Mouse (Mus musculus): ENCODE results near the gene Sh3d21.

The Sh3d21 gene

DNA sequence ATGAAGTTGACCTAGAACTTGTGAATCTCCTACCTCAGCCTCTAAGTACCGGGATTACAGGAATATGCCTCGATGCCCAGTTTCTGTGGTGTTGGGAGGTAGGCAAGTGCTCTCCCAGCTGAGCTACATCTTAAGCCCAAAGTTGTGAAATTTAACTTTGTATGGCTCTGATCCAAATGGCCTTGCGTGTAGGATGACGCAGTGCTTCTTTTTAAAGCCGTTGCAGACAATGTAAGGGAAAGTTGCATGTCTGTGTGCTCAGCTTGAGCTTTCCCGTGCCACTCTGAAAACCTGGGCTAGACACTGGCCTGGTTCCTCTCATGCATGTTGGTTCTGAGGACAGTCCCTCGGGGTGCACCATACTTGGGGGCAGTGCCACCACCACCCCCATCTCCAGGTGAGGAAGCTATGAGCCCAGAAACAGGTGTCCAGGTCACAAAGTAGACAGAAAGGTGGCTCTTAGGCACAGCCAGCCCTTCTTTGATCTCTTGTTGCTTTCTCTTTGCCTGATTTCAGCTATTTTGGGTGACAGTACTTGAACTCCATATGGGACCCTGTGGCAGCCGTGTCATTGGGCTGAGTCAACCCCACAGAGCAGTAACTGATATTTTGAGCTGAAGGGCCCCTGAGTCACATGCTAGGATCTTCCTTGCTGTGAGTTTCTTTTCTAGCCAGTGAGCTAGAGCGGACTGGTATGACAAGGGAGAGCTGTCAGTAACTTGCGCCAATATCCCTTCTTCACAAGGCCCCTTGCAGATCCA, 53.5 kb downstream of the Sh3d21 start:
- no peak for DNase-seq (ENCODE audit: low spot score)

DNA sequence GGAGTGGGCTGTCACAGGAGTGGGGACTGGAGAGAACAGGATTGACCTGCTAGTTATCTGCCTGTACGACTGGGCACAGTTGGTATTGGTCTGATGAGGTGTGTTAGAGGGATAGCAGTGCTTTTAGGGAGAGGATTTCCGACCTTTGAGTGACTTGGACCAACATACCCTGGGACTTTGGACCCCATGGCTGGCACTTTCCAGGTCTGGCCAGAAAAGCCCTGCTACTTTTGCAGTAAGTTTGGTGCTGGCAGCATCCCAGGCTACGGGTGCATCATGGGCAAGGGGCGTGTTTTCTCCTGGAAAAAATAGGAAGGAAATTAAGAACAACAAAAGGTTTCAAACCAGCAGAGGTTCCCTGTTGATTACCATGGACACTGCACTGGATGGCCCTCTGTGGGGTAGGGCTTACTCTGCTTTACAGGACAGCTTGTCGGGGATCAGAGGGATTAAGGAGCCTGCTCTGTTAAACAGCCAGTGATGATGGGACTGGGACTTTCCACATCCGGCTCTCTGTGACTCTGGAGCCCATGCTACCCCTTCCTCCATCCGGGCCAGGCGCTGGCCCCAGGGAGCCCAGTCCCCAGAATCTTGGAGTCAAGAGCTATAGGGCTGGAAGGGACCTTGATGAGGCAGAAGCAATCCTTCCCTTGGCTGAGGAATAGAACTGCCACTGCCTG, 55.1 kb downstream of the Sh3d21 start:
- DNase-seq (ENCODE audit: low spot score) = no peak

DNA sequence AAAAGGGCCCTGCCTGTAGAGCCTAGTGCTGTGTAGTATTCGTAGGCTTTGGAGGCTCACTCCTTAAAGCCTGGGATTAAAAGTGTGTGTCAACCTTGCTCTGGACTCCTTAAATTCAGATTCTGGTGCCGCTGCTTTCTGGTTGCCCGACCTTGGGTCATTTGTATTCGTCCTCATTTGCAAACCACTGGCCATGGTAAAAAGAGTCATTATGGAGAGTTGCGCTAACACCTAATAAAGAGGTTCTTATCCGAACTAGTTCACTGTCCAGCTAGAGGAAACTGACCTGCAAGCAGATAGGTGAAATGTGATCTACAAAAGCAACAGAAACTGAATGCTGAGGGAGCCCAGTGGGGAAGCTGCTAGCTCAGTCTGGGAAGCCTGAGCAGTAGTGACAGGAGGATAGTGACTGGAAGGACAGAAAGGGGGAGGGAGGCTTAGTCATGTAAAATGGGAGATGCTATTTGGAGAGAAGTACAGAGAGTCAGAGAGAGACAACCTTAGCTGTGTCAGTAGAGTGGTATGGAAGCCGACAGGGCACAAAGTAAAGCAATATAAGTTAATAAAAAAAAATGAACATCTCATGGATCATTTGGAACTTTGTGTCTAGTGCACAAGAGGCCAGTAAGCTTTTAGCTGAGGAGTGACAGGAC, 58.0 kb downstream of the Sh3d21 start:
- no peak for DNase-seq (ENCODE audit: low spot score)

DNA sequence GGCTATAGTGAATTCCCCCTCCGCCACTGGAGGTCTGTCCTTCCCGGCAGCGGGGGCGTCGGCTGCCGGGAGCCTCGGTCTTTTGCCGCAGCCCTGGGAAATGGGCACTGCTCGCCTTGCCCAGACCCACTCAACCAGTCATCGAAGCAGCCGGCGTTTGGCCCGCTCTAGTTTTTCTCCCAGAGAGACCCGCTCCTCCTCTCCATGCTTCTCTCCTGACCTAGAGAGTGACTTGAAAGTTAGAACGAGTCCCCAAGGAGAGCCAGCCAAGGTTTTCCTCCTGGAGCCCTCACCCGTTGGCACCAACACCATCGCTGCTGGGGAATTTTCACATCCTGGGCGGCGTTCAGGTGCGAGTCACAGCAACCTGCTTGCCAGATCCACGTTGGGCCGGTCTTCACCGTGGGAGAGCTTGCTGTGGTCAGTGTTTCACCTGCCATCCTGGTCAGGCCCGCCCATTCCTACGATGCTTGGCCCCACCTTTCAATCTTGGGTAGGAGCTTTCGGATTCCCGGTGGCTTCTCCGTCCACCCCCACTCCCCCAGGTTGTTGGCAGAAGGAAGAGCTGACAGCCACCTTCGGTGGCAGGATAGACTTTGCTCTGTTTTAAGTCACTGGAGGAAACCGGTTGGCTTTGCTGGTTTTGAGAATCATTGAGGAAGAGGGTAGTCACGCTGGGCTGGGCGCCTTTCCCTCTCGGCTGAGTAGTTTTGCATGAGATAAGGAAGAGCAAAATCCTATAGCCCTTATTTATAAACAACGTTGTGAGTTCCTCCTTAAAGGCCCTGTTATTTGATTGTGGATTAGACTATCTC, 58.8 kb downstream of the Sh3d21 start:
- peak; percentile 18 for DNase-seq (ENCODE audit: low spot score)

DNA sequence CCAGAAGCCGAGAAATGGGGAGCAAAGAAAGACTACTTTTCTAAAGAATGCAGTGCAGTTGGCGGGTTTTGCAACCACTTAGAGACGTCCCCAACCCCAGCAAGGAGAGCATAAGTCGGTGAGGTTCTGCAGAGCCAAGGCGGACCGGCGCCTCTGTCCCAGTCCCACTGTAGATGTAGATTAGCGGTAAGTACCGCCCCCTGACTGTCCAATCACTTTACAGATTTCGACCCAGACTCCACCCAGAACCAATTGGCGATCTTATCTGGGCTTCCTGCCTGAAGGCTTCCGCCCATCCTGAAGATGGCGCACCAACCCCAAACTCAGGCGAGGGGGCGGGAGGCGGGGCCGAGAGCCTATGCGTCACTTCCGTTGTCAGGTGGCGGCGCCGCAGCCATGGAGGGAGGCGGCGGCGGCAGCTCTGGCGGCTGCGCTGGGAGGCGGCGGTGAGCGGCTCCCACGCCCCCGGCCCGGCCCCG, 59.7 kb downstream of the Sh3d21 start, which contains the start of gene Stk40:
Gene Stk40 (plus strand): TSS at position 368 of the 479 bp plus-strand sequence.
- peak; percentile 93 for DNase-seq (ENCODE audit: low spot score)

DNA sequence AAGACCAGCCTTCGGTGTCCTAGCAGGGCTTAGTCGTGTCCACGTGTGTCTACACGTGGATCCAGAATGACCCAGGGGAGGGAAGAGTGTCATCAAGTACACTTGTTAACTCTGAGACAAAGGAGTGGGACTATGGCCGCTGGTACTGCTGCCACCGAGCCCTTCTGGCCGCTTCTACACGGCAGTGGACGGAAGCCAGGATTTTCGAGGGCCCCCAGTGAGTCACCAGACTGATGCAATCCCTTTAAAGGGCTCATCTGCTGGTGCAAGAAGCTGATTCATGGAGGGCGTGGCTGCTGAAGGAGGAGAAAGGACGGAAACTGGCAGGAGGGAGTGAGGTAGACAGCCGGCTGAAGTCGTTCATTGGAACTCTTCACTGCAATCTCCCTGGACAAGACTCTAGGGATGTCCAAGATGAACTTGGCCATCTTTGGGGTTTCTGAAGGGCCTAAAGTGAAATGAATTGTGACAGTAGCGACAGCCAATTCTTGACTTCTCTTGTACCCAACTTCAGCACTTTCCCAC, 60.2 kb downstream of the Sh3d21 start:
- peak; percentile 69 for DNase-seq (ENCODE audit: low spot score)

DNA sequence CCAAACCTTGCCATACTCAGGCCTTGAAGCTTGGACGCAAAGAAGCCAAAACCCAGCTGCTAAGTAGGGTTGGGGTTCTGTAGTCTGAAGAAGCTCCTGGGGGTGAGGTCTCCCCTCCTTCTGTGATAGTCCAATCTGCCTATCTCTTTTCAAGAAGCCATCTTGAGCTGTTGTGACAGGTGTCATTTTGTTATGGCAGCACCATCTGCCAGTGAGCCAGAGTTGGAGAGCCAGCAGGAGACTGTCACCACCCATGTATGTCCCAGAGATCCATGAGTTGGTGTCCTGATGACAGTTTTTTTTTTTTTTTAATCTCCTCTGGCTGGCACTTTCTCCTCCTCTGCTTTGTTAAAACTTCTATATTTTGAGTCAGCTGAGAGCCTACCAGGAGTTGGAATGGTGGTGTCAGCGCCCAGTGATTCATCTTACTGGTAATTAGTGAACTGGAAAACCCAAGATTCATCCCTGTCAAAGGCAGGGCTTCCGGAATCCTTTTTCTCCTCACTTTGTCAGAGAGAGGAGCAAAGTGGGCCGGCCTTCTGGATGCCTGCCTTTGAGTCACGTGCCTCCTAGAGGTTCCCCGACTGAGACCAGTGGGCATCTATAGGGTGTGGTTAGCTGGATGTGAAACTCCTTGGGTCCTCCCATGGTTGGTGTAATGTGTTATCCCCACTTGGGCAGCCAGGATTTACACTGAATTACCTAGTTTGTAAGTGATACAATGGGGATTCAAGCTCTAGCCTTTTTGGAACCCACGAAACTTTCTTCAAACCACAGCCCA, 61.0 kb downstream of the Sh3d21 start:
- no peak for DNase-seq (ENCODE audit: low spot score)

DNA sequence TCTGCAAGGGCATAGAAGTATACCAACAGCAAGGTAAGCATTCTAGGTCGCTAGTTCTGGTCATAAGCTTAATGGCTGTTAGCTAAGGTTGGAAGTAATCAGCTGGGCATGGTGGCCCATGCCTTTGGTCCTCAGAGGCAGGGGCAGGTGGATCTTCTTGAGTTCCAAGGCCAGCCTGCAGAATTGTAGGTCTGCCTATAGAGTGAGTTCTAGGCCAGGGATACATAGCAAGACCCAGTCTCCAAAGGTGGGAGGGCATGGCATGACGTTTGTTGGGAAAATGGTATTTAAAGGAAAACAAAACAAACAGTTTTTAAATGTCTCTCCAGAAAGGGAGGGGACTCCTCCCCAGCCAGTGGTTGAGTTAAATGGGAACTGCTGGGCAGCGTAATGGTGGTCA, 62.5 kb downstream of the Sh3d21 start:
- no peak for DNase-seq (ENCODE audit: low spot score)
